ENCODE assay signal across 13 mouse cellular contexts in the genomic region with DNA sequence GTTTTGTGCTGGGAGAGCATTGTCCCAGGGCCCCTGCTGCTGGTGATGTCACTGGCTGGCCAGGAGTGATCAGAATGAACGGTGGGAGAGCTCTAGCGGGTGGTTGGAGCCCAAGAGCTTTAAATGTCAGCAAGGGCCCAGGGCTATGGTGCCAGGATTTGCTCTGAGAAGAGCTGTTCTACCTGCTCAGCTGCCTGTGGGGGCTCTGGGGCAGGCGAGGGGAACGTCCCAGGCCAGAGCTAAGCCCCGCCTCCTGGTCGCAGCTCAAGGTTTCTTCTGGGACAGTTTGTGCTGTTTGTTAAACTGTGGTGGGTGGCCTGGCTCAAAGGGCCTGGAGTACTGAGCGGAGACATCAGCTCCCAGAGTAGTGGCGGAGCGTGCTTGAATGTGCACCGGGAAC. TPM values are rescaled to one million over a fixed set of nuclear protein-coding genes. Genes with fewer than 3 reads are reported as not detected.
DNase-seq lines count a peak whose midpoint lies in the region; ATAC-seq and TF ChIP-seq lines count a peak whose summit lies in the region.
"Had no signal": no experiment of that assay in that cellular context is flagged by ENCODE, and none has a peak within 500 bp of the region (broad histone marks: within the 10 kb centered on the region; RNA-seq: fewer than 3 reads in every experiment).

No protein-coding gene starts in this region.

- ATAC-seq in heart, postnatal 0 days (ENCODE audit: insufficient read depth, low read depth), result 0 out of 2 replicates have a peak, but pooled peaks have one; percentile 25
- no peak for ATAC-seq in midbrain, embryonic 14.5 days (ENCODE audit: low FRiP score, low TSS enrichment)
- ATAC-seq in embryonic facial prominence, embryonic 14.5 days (ENCODE audit: low read depth), result no peak
- ATAC-seq in stomach, embryonic 15.5 days (ENCODE audit: insufficient read depth, low FRiP score, low read depth), result no peak
- ATAC-seq: CD4-positive, CD25-positive, alpha-beta regulatory T cell, adult 4 months had no signal

- TF ChIP-seq CTCF in heart, postnatal 0 days (IDR thresholded peaks at IDR 0.05; ENCODE audit: low read depth), result no peak

- no peak overlapping the region for H3K4me3 ChIP-seq in heart, postnatal 0 days (ENCODE audit: low read depth, low read length)
- peak overlapping the region; percentile 29 for H3K4me3 ChIP-seq in midbrain, embryonic 10.5 days
- no peak overlapping the region for H3K4me3 ChIP-seq in midbrain, embryonic 14.5 days (replicated peaks; ENCODE audit: low read depth, low read length)
- H3K4me3 ChIP-seq in embryonic facial prominence, embryonic 14.5 days (ENCODE audit: low read depth, low read length), result no peak overlapping the region
- no peak overlapping the region for H3K4me3 ChIP-seq in stomach, embryonic 15.5 days (replicated peaks)
- H3K4me3 ChIP-seq: heart, embryonic 13.5 days had no signal

- no peak overlapping the region for H3K9ac ChIP-seq in heart, postnatal 0 days (replicated peaks; ENCODE audit: low read depth, low read length)
- no peak overlapping the region; the same call in 1 of the 2 replicates for H3K9ac ChIP-seq in midbrain, embryonic 14.5 days (replicated peaks; ENCODE audit: low read length)
- peak overlapping the region; percentile 27; the same call in 1 of the 2 replicates for H3K9ac ChIP-seq in embryonic facial prominence, embryonic 14.5 days (ENCODE audit: low read depth, low read length)
- H3K9ac ChIP-seq in stomach, embryonic 15.5 days, result no peak overlapping the region
- H3K9ac ChIP-seq: heart, embryonic 13.5 days had no signal

- WGBS in heart, postnatal 0 days, result 24% methylated on average over 10 of the region's 10 CpGs
- 8% methylated on average over 10 of the region's 10 CpGs for WGBS in midbrain, embryonic 10.5 days
- 10% methylated on average over 10 of the region's 10 CpGs for WGBS in midbrain, embryonic 14.5 days
- WGBS in embryonic facial prominence, embryonic 14.5 days, result 11% methylated on average over 10 of the region's 10 CpGs
- WGBS in stomach, embryonic 15.5 days, result 19% methylated on average over 10 of the region's 10 CpGs

- no peaks in the 10 kb centered on the region for H3K4me1 ChIP-seq in heart, postnatal 0 days (ENCODE audit: control insufficient read depth, insufficient read depth)
- H3K4me1 ChIP-seq in midbrain, embryonic 10.5 days, result peaks cover 48% of the 10 kb centered on the region
- 0 out of 2 replicates have a peak, but pooled peaks cover 8% of the 10 kb centered on the region for H3K4me1 ChIP-seq in midbrain, embryonic 14.5 days (ENCODE audit: control insufficient read depth, insufficient read depth, low read length)
- peaks cover 9% of the 10 kb centered on the region; the same call in 1 of the 2 replicates for H3K4me1 ChIP-seq in embryonic facial prominence, embryonic 14.5 days (ENCODE audit: control insufficient read depth, insufficient read depth, low read length)
- H3K4me1 ChIP-seq in stomach, embryonic 15.5 days, result peaks cover 22% of the 10 kb centered on the region

- no peaks in the 10 kb centered on the region for H3K9me3 ChIP-seq in heart, postnatal 0 days (replicated peaks; ENCODE audit: control insufficient read depth, low read length)
- H3K9me3 ChIP-seq in midbrain, embryonic 10.5 days (replicated peaks), result no peaks in the 10 kb centered on the region
- H3K9me3 ChIP-seq in midbrain, embryonic 14.5 days (ENCODE audit: control insufficient read depth, low read length), result no peaks in the 10 kb centered on the region
- H3K9me3 ChIP-seq in embryonic facial prominence, embryonic 14.5 days (ENCODE audit: control insufficient read depth, low read length), result no peaks in the 10 kb centered on the region
- no peaks in the 10 kb centered on the region for H3K9me3 ChIP-seq in stomach, embryonic 15.5 days
- H3K9me3 ChIP-seq: heart, embryonic 13.5 days had no signal

- peaks cover 2% of the 10 kb centered on the region; the same call in 1 of the 2 replicates for H3K27me3 ChIP-seq in heart, postnatal 0 days (ENCODE audit: control insufficient read depth, insufficient read depth, low read length)
- 0 out of 2 replicates have a peak, but pooled peaks cover 9% of the 10 kb centered on the region for H3K27me3 ChIP-seq in midbrain, embryonic 10.5 days (ENCODE audit: low read depth, poor library complexity, severe bottlenecking)
- no peaks in the 10 kb centered on the region for H3K27me3 ChIP-seq in midbrain, embryonic 14.5 days (ENCODE audit: control insufficient read depth, insufficient read depth, low read length)
- H3K27me3 ChIP-seq in embryonic facial prominence, embryonic 14.5 days (replicated peaks; ENCODE audit: control insufficient read depth, insufficient read depth, low read length), result no peaks in the 10 kb centered on the region
- H3K27me3 ChIP-seq in stomach, embryonic 15.5 days (replicated peaks), result no peaks in the 10 kb centered on the region

- intact Hi-C loops in heart, postnatal 25 days (cut with DNase I), result no loop called here

- no peaks in the 10 kb centered on the region for H3K36me3 ChIP-seq in heart, postnatal 0 days (replicated peaks; ENCODE audit: control insufficient read depth, insufficient read depth, low read length)
- no peaks in the 10 kb centered on the region for H3K36me3 ChIP-seq in midbrain, embryonic 10.5 days
- no peaks in the 10 kb centered on the region for H3K36me3 ChIP-seq in midbrain, embryonic 14.5 days (ENCODE audit: control insufficient read depth, insufficient read depth, low read length)
- no peaks in the 10 kb centered on the region for H3K36me3 ChIP-seq in embryonic facial prominence, embryonic 14.5 days (ENCODE audit: control insufficient read depth, insufficient read depth, low read length)
- no peaks in the 10 kb centered on the region for H3K36me3 ChIP-seq in stomach, embryonic 15.5 days
- H3K36me3 ChIP-seq: heart, embryonic 13.5 days had no signal

- no peak overlapping the region for H3K27ac ChIP-seq in heart, postnatal 0 days (ENCODE audit: low read depth)
- peak overlapping the region; percentile 76 for H3K27ac ChIP-seq in midbrain, embryonic 10.5 days (replicated peaks)
- H3K27ac ChIP-seq in midbrain, embryonic 14.5 days (replicated peaks; ENCODE audit: low read depth, low read length), result no peak overlapping the region
- no peak overlapping the region for H3K27ac ChIP-seq in embryonic facial prominence, embryonic 14.5 days (replicated peaks; ENCODE audit: low read depth, low read length)
- H3K27ac ChIP-seq in stomach, embryonic 15.5 days, result no peak overlapping the region
- H3K27ac ChIP-seq: heart, embryonic 13.5 days had no signal

- TF ChIP-seq EP300 in heart, postnatal 0 days (IDR thresholded peaks at IDR 0.05; ENCODE audit: low read depth), result no peak

- H3K4me2 ChIP-seq in heart, postnatal 0 days (ENCODE audit: low read depth, low read length), result no peak overlapping the region
- H3K4me2 ChIP-seq in midbrain, embryonic 14.5 days (ENCODE audit: low read length), result no peak overlapping the region
- H3K4me2 ChIP-seq in embryonic facial prominence, embryonic 14.5 days (ENCODE audit: low read depth, low read length), result peak overlapping the region; percentile 31; the same call in 1 of the 2 replicates
- H3K4me2 ChIP-seq in stomach, embryonic 15.5 days, result peak overlapping the region; percentile 44
- H3K4me2 ChIP-seq: heart, embryonic 13.5 days had no signal

- no peak for DNase-seq in heart, postnatal 0 days (ENCODE audit: low spot score)
- DNase-seq in heart, postnatal 25 days (ENCODE audit: low spot score), result no peak
- no peak for DNase-seq in midbrain, embryonic 10.5 days (ENCODE audit: low spot score)
- no peak for DNase-seq in midbrain, embryonic 14.5 days
- DNase-seq in embryonic facial prominence, embryonic 14.5 days (ENCODE audit: low spot score), result no peak
- no peak for DNase-seq in layer of hippocampus, postnatal 10 days (ENCODE audit: low spot score in 2 of 2)
- no peak for DNase-seq in layer of hippocampus, postnatal 14 days (ENCODE audit: low spot score in 2 of 2)
- DNase-seq: kidney, postnatal 10 days; left cerebral cortex, postnatal 4 days had no signal

RNA-seq across cellular contexts. Expression of gene Spdef, which starts 3.3 kb away (rescaled TPM):
- 0.15 and 5.1 TPM in 2 replicates for total RNA-seq in heart, postnatal 0 days (2014; rRNA removed; ENCODE audit: low replicate concordance)
- polyA plus RNA-seq in heart, postnatal 0 days (2015; fragmentation: Nextera tagmentation; extraction: Ambion mirVana), result 0.22 and 0.26 TPM in 2 replicates
- not detected for total RNA-seq in heart, postnatal 25 days (2021)
- polyA plus RNA-seq in midbrain, embryonic 10.5 days (2016; fragmentation: Nextera tagmentation; extraction: Ambion mirVana), result 0.16 and 0.25 TPM in 2 replicates
- 1.5 and 2.7 TPM in 2 replicates for polyA plus RNA-seq in midbrain, embryonic 14.5 days (2014; fragmentation: Nextera tagmentation; extraction: Ambion mirVana)
- polyA plus RNA-seq in embryonic facial prominence, embryonic 14.5 days (2014; fragmentation: Nextera tagmentation; extraction: Ambion mirVana), result 0.26 and 1.6 TPM in 2 replicates
- 18.9 and 22.8 TPM in 2 replicates for polyA plus RNA-seq in stomach, embryonic 15.5 days (2015; fragmentation: Nextera tagmentation; extraction: Ambion mirVana)
- 1 to 10 TPM; 1.1 to 1.3 TPM for total RNA-seq in layer of hippocampus, postnatal 10 days (2021)
- total RNA-seq in layer of hippocampus, postnatal 14 days (2021), result under 1 TPM; 0.25 to 0.26 TPM
- total RNA-seq: gastrocnemius, adult 18-20 months had no signal
- polyA plus RNA-seq: CD4-positive, CD25-positive, alpha-beta regulatory T cell, adult 4 months had no signal

Comparison
In these comparisons a context has a peak if more than half of its experiments do, and no peak if none do; other contexts are left out.
1. H3K4me2 ChIP-seq: peak in embryonic facial prominence, embryonic 14.5 days (single experiment) and stomach, embryonic 15.5 days (single experiment); none in heart, postnatal 0 days (single experiment) and midbrain, embryonic 14.5 days (single experiment).